Mouse (Mus musculus) cerebellum, postnatal 14 days (tissue): ENCODE measurements around the gene Auts2.
A peak's percentile ranks its signal among the peaks of the same experiment; 100 is the strongest.

Source experiments
- DNase-seq, 2 experiments: peaks; one replicate each; pipeline ENCODE4 v3.0.0; 2021; ENCODE audit warnings: mixed read lengths in 2 of 2

The Auts2 gene

GRCm38 (mm10) chr5:131710735-131711473 is 832.2 kb downstream of the Auts2 start:
- no peak for DNase-seq

- DNase-seq = peak in 1 of 2 experiments; percentile 22
Measured at GRCm38 (mm10) chr5:131707471-131707870, 835.7 kb downstream of the Auts2 start.

- DNase-seq = peak; percentile 48 to 51
Measured at GRCm38 (mm10) chr5:131703729-131704128, 839.4 kb downstream of the Auts2 start.

GRCm38 (mm10) chr5:131702840-131703392 is 840.2 kb downstream of the Auts2 start:
- no peak for DNase-seq

- no peak for DNase-seq
Measured at GRCm38 (mm10) chr5:131698900-131699299, 844.2 kb downstream of the Auts2 start.

- peak; percentile 72 to 81 for DNase-seq
Measured at GRCm38 (mm10) chr5:131690781-131691180, 852.4 kb downstream of the Auts2 start.

- peak; percentile 60 to 75 for DNase-seq
Measured at GRCm38 (mm10) chr5:131686956-131687618, 856.1 kb downstream of the Auts2 start.

GRCm38 (mm10) chr5:131680127-131680845 is 862.9 kb downstream of the Auts2 start:
- peak; percentile 39 to 41 for DNase-seq

- DNase-seq = no peak
Measured at GRCm38 (mm10) chr5:131679523-131679922, 863.6 kb downstream of the Auts2 start.

- no peak for DNase-seq
Measured at GRCm38 (mm10) chr5:131677518-131677917, 865.6 kb downstream of the Auts2 start.

- DNase-seq = no peak
Measured at GRCm38 (mm10) chr5:131673696-131674095, 869.4 kb downstream of the Auts2 start.

- DNase-seq = no peak
Measured at GRCm38 (mm10) chr5:131665068-131665467, 878.1 kb downstream of the Auts2 start.

- no peak for DNase-seq
Measured at GRCm38 (mm10) chr5:131664657-131665056, 878.5 kb downstream of the Auts2 start.

GRCm38 (mm10) chr5:131662657-131663056 is 880.5 kb downstream of the Auts2 start:
- peak; percentile 71 for DNase-seq

- no peak for DNase-seq
Measured at GRCm38 (mm10) chr5:131658822-131659515, 884.2 kb downstream of the Auts2 start.

- no peak for DNase-seq
Measured at GRCm38 (mm10) chr5:131654206-131654605, 888.9 kb downstream of the Auts2 start.

GRCm38 (mm10) chr5:131650381-131650891 is 892.7 kb downstream of the Auts2 start:
- DNase-seq = peak; percentile 83 to 86

- DNase-seq = no peak
Measured at GRCm38 (mm10) chr5:131647683-131648119, 895.4 kb downstream of the Auts2 start.

- DNase-seq = peak in 1 of 2 experiments; percentile 32
Measured at GRCm38 (mm10) chr5:131647104-131647682, 896.0 kb downstream of the Auts2 start.

- no peak for DNase-seq
Measured at GRCm38 (mm10) chr5:131646192-131646775, 896.9 kb downstream of the Auts2 start.
